Mouse (Mus musculus) hindbrain, embryonic 13.5 days (tissue): ENCODE data around the gene Klhl26. TPM values are rescaled to one million over a fixed set of nuclear protein-coding genes. Genes with fewer than 3 reads are reported as not detected.
"Not testable (repeated sequence)": the region's sequence is repeated elsewhere in the genome, so short reads cannot be mapped to it uniquely, and the experiment has no call there.

ENCODE experiments used
- ATAC-seq: fragments of 200-750 bp; cut with Nextera tagmentation; 2 replicates; pipeline ENCODE4 v1.8.0; 2017; ENCODE audit warnings: moderate TSS enrichment; ENCODE audit not compliant: low FRiP score
- H3K27ac ChIP-seq: fragments of 300-500 bp; sonication (generic); 2 replicates; pipeline ENCODE4 v1.5.1; 2015; ENCODE audit warnings: inconsistent platforms, mild to moderate bottlenecking, moderate library complexity
- H3K27me3 ChIP-seq: fragments of 300-500 bp; sonication (generic); 2 replicates; pipeline ENCODE4 v1.6.1; 2015; ENCODE audit warnings: mild to moderate bottlenecking, inconsistent platforms
- H3K36me3 ChIP-seq: fragments of 300-500 bp; sonication (generic); 2 replicates; pipeline ENCODE4 v1.6.1; 2015; ENCODE audit warnings: mild to moderate bottlenecking, inconsistent platforms
- H3K4me1 ChIP-seq: fragments of 300-500 bp; sonication (generic); replicated peaks from 2 replicates; pipeline ENCODE4 v1.6.1; 2015; ENCODE audit warnings: inconsistent platforms
- H3K4me2 ChIP-seq: fragments of 300-500 bp; sonication (generic); 2 replicates; pipeline ENCODE4 v1.6.1; 2015; ENCODE audit warnings: inconsistent platforms, mild to moderate bottlenecking, moderate library complexity
- H3K4me3 ChIP-seq: fragments of 300-500 bp; sonication (generic); 2 replicates; pipeline ENCODE4 v1.5.1; 2015; ENCODE audit warnings: mild to moderate bottlenecking, inconsistent platforms
- H3K9ac ChIP-seq: fragments of 300-500 bp; sonication (generic); 2 replicates; pipeline ENCODE4 v1.6.1; 2015; ENCODE audit warnings: mild to moderate bottlenecking, inconsistent platforms
- H3K9me3 ChIP-seq: fragments of 300-500 bp; sonication (generic); 2 replicates; pipeline ENCODE4 v1.6.1; 2016; ENCODE audit warnings: inconsistent platforms
- WGBS: fragments of 180-500 bp; shearing (Covaris S2); methylation state at CpG from one replicate; pipeline ENCODE4 v1.1.7; 2015; 5-methylcytosine and 5-hydroxymethylcytosine counted together
- polyA plus RNA-seq: library from polyadenylated mRNA; unstranded; fragments of >200 nt; fragmentation: Nextera tagmentation; extraction: Ambion mirVana; gene quantifications from 2 replicates; pipeline ENCODE4 v1.2.1, GENCODE M21; 2015

Klhl26 gene
- 24.3 and 25.8 TPM in 2 replicates for polyA plus RNA-seq

DNA sequence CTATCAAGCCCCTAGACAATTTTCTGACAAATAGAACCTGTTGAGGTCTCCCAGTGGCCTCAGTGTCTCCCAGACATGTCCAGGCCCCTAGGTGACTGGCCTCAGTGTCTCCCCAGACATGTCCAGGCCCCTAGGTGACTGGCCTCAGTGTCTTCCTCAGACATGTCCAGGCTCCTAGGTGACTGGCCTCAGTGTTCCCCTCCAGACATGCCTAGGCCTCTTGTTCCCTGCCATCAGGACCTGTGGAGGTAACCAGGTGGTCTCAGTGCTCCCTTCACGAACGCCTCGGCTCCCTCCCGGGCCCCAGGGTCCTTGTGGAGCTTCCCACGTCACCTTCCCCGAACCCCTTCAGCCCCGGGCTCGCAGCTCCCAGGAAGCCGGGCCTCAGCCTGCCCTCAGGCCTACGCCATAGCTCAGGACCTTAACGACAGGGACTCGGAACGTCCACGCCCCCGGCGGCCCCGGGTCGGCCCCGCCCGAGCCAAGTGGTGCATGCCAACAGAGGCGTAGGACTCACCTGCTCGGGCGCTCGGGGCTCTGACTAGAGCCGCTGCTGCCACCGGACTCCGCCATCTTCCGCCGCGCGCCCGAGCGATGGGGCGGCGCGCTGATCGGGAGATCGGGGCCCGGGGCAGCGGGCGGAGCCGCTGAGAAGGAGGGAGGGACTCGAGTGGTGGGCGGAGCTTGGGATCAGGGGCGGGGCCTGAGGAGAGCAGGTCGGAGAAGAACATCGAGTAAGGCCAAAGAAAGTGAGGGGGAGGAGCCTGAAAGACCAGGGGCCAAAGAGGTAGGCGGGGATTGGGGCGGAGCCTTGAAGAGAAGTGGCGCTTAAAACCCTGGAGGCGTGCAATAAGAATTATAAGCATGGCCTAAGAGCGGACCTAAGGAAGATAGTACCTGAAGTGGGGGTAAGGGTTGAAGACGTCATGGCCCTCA, at the start of gene Klhl26:
TSS of gene Klhl26 (minus strand) at position 636 of the 936 bp plus-strand sequence.
- peak within 1 kb of the TSS; percentile 84 for H3K9ac ChIP-seq
- H3K9me3 ChIP-seq = no peaks in the 10 kb centered on the region
- WGBS = under 1% methylated on average over 53 of the region's 53 CpGs
- peak within 1 kb of the TSS; percentile 75 for H3K4me2 ChIP-seq
- peak within 1 kb of the TSS; percentile 64 for H3K4me3 ChIP-seq
- peaks cover 32% of the 10 kb centered on the region for H3K4me1 ChIP-seq
- no peaks in the 10 kb centered on the region for H3K36me3 ChIP-seq
- peak within 1 kb of the TSS; percentile 49 for H3K27ac ChIP-seq
- H3K27me3 ChIP-seq = peaks cover 31% of the 10 kb centered on the region
- peak; percentile 89 for ATAC-seq

DNA sequence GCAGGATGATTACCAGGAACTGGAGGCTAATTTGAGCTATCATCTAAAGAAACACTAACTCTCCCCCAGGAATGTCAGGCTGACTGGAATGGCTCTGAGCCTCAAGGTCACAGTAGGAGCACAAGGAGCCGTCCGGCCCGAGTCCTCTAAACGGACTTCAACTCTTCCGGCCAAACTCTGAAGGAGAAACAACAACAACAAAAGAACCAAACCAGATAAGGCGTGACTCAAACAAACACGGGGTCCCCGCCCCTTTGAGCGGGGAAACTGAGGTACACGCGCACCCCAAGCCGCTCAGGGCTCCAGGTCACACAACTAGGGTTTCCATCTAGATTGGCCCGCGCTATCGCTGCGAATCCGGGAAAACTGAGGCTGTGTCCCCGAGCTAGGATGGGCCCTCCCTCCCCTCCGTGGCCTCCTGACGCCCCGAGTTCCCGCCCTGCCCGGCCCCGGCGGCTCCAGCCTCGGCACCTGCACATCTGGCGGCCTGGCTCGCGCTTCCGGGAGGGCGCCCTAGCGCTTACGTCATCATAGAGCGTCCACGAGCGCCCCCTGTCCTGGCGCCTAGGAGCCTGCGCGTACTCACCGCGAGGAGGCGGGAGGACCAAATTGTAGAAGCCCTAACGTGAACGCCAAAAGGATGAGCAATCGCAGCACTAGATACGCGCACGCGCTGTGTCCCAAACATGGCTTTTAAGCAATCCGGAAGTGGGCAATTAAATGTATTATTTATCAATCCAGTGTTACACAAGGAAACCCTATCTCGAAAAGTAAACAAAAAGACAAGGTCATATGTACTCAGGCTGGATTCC, 46.0 kb upstream of the Klhl26 start:
- H3K27ac ChIP-seq = peak overlapping the region; percentile 86
- peak overlapping the region; percentile 81 for H3K4me3 ChIP-seq
- peak overlapping the region; percentile 80 for H3K4me2 ChIP-seq
- peak; percentile 88 for ATAC-seq
- H3K4me1 ChIP-seq = peaks cover 25% of the 10 kb centered on the region
- WGBS = under 1% methylated on average over 51 of the region's 51 CpGs
- peak overlapping the region; percentile 88 for H3K9ac ChIP-seq
- H3K9me3 ChIP-seq = no peaks in the 10 kb centered on the region
- H3K36me3 ChIP-seq = peaks cover 19% of the 10 kb centered on the region
- H3K27me3 ChIP-seq = no peaks in the 10 kb centered on the region

DNA sequence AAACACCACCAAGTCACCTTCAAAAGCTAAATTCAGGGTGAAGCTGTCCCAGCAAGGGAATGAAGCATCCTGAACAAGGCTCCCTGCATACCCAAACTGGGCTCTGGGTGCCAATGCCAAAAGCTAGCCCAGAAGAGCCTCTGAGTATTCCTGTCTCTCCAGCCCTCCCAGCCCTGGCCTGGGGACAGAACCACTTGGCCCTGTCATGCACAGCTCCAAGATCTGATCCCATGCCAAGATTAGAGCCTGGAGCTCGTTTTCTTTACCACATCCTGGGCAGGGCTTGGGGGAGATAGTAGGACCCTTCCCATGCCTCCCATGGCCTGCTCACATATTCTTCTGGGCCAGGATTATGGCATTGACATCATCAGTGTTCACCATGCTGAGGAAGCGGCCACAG, 42.8 kb upstream of the Klhl26 start:
- no peak overlapping the region for H3K4me2 ChIP-seq
- peaks cover 37% of the 10 kb centered on the region for H3K36me3 ChIP-seq
- H3K27ac ChIP-seq = no peak overlapping the region
- H3K4me3 ChIP-seq = no peak overlapping the region
- no peaks in the 10 kb centered on the region for H3K27me3 ChIP-seq
- no peak overlapping the region for H3K9ac ChIP-seq
- no peak for ATAC-seq
- H3K9me3 ChIP-seq = no peaks in the 10 kb centered on the region
- 81% methylated on average over 2 of the region's 2 CpGs for WGBS
- H3K4me1 ChIP-seq = peaks cover 15% of the 10 kb centered on the region

DNA sequence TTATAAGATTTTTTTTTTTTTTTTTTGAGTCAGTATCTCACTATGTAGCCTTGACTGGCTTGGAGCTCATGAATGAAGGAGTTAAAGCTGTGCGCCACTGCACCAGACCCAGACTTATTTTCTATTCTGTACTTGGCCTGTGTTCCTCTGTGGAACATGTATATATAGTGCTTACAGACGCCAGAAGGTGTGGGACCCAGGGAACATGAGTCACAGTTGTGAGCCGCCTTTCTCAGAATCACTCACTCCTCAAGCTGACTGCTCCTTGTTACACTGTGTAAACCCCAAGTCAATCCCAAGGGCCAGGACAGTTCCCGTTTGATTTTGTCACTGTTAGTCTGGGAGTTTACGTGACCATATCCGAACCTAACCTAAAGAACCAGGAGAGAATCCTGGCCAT, 42.3 kb upstream of the Klhl26 start:
- 94% methylated on average over 6 of the region's 6 CpGs for WGBS
- no peaks in the 10 kb centered on the region for H3K9me3 ChIP-seq
- peaks cover 15% of the 10 kb centered on the region for H3K4me1 ChIP-seq
- H3K9ac ChIP-seq = no peak overlapping the region
- no peak overlapping the region for H3K4me3 ChIP-seq
- H3K36me3 ChIP-seq = peaks cover 43% of the 10 kb centered on the region
- no peak overlapping the region for H3K27ac ChIP-seq
- no peaks in the 10 kb centered on the region for H3K27me3 ChIP-seq
- no peak overlapping the region for H3K4me2 ChIP-seq
- ATAC-seq = no peak

DNA sequence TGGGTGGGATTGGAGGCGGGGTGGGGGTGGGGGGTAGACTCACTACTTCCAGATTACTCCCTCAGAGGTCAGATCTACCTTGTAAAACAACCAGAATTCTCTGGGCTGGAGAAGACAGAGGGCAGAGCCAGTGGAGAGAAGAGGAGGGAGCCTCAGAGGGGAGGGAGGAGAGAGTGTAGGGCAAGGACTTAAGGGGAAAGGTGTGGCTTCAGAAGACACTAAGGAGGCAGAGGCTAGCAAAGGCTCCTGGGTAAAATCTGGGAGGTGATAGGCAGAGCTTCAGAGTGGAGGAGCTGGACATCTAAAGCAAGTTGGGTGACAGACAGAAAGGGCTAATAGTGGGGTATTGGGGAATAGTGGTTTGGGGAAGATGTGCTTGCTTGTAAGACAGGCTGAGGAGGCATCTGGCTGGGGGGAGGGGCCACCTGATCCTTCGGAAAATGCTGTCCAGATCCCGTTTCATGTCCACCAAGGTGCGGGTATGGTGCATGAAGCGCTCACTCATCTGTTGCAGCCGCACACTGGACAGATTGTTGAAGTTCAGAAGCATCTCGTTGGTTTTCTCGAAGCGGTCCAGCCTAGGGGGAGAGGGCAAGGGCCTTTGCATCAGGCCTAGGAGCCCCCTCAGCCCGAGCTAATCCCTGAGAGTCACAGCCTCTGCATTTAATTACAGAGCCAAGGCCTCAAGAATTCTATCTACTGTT, 41.3 kb upstream of the Klhl26 start:
- no peak for ATAC-seq
- Histone ChIP-seq H3K36me3 (peaks cover 50% of the 10 kb centered on the region), H3K4me1 (peaks cover 12% of the 10 kb centered on the region), H3K4me3 (no peak overlapping the region), H3K27ac (no peak overlapping the region), H3K4me2 (no peak overlapping the region), H3K9ac (no peak overlapping the region), H3K27me3 (no peaks in the 10 kb centered on the region), H3K9me3 (no peaks in the 10 kb centered on the region)
- 70% methylated on average over 10 of the region's 10 CpGs for WGBS

DNA sequence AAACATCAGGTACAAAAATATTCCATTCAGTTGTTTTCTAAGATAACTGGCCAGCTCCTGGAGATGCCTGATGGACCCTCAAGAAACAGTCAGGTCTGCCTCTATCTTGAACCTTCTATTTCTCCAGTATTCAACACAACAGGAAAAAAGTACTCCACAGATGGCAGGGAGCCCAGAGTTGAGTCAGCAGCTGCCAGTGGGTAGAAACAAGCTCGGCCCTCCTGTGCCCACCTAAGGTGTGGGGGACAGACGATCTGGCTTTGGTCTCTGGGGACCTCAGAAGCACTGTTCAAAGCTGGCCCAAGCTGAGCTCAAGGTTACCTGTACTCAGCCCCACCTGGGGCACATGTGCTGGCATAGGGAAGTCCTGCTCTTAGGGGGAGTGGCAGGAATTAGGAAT, 36.7 kb upstream of the Klhl26 start:
- no peaks in the 10 kb centered on the region for H3K27me3 ChIP-seq
- WGBS = 75% methylated on average over 2 of the region's 2 CpGs
- H3K27ac ChIP-seq = no peak overlapping the region
- peaks cover 49% of the 10 kb centered on the region for H3K36me3 ChIP-seq
- H3K9me3 ChIP-seq = no peaks in the 10 kb centered on the region
- H3K4me3 ChIP-seq = no peak overlapping the region
- H3K4me1 ChIP-seq = peaks cover 25% of the 10 kb centered on the region
- no peak overlapping the region for H3K4me2 ChIP-seq
- H3K9ac ChIP-seq = peak overlapping the region; percentile 24; the same call in 1 of the 2 replicates
- no peak for ATAC-seq

DNA sequence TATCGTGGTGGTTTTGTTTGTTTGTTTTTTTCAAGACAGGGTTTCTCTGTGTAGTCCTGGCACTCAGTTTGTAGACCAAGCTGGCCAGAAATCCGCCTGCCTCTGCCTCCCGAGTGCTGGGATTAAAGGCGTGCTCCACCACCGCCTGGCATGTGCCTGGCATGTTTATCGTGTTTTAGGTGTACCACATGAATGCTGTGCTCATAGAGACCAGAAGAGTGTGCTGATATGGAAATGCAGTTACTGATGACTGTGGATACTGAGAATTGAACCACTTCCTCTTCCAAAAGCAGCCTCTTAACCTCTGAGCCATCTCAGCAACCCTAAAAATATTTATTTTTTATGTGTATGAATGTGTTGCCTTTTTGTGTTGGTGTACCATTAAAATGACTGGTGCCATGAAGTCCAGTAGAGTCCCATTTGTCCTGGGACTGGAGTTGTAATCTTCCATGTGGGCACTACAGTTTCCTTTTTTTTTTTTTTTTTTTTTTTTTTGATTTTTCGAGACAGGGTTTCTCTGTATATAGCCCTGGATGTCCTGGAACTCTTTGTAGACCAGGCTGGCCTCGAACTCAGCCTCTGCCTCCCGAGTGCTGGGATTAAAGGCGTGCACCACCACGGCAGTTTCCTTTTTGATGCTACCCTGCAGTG, 35.6 kb upstream of the Klhl26 start:
- 97% methylated on average over 11 of the region's 11 CpGs for WGBS
- H3K4me3 ChIP-seq = no peak overlapping the region
- ATAC-seq = no peak
- peaks cover 26% of the 10 kb centered on the region for H3K4me1 ChIP-seq
- no peak overlapping the region for H3K27ac ChIP-seq
- no peaks in the 10 kb centered on the region for H3K27me3 ChIP-seq
- no peaks in the 10 kb centered on the region for H3K9me3 ChIP-seq
- no peak overlapping the region for H3K4me2 ChIP-seq
- no peak overlapping the region for H3K9ac ChIP-seq
- H3K36me3 ChIP-seq = peaks cover 47% of the 10 kb centered on the region

DNA sequence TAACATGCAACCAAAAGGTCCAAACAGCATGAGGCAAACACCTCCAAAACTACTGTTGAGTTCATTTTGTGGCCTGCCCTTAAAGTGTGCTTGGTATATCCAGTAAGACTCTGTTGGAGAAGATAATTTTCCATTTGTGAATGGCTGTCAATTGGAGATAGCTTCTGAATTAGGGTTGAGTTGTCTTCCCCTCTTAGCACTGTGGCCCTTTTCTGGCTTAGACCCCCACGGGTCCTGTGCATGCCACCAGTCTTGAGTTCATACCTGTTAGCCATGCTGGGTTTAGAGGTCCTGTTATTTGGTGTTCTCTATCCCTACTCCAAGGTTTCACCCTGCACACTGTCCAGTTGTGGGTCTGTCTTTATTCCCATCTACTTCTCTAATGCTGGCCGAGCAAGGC, 35.0 kb upstream of the Klhl26 start:
- 98% methylated on average over 2 of the region's 2 CpGs for WGBS
- Histone ChIP-seq H3K9me3 (no peaks in the 10 kb centered on the region), H3K27me3 (no peaks in the 10 kb centered on the region), H3K4me3 (no peak overlapping the region), H3K27ac (no peak overlapping the region), H3K9ac (no peak overlapping the region), H3K4me1 (peaks cover 30% of the 10 kb centered on the region), H3K36me3 (peaks cover 51% of the 10 kb centered on the region), H3K4me2 (no peak overlapping the region; the same call in 1 of the 2 replicates)
- no peak for ATAC-seq

DNA sequence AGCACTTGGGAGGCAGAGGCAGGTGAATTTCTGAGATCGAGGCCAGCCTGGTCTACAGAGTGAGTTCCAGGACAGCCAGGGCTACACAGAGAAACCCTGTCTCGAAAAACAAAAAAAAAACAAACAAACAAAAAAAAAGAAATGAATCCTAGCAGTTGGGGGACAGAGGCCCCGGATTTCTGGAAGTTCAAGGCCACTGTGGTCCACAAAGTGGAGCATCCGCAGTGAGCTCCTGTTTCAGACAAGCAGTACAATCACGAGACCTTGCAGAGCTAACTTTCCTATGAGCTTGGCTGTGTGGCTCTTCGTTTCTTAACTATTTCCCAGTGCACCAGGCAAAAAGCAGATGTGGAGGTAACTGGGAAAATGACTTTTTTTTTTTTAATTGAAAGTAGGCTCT, 34.4 kb upstream of the Klhl26 start:
- 88% methylated on average over 6 of the region's 6 CpGs for WGBS
- Histone ChIP-seq H3K27ac (peak overlapping the region; percentile 98), H3K9ac (peak overlapping the region; percentile 96), H3K36me3 (peaks cover 45% of the 10 kb centered on the region), H3K4me1 (peaks cover 31% of the 10 kb centered on the region), H3K4me2 (peak overlapping the region; percentile 96), H3K4me3 (peak overlapping the region; percentile 96)
- not testable (repeated sequence) for H3K27me3 ChIP-seq, H3K9me3 ChIP-seq, ATAC-seq

DNA sequence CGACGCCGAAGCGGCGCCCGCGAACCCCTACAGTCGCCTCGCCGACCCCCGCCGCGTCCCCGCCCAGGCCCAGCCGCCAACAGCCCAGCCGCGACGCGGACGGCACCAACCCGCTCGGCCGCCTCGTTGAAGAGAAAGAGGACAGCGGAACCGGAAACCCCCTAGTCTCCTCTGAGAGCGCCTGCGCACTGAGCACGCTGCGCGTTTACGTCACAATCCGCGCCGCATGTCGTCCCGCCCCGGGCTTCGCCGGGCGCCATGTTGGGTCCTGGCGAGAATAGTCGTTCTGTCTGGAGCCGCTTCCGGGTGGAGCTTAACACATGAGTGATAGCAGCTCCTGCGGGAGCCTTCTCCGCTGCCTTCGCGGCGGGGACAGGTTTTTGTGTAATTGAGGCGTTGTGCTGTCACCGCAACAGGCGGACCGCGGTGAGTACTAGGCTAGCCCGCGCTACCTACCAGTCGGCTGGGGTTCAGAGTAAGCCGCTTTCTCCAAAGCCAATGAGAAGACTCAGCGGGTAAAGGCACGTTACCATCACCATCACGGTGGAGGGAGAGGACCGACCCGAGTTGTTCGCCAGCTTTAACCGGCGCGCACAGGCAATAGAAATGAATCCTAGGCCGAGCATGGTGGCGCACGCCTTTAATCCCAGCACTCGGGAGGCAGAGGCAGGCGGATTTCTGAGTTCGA, 33.6 kb upstream of the Klhl26 start, which contains the start of gene Uba52:
TSS of gene Uba52 (minus strand) at position 574 of the 688 bp plus-strand sequence.
- H3K9me3 ChIP-seq = no peaks in the 10 kb centered on the region
- H3K4me3 ChIP-seq = peak within 1 kb of the TSS; percentile 96
- peaks cover 38% of the 10 kb centered on the region for H3K4me1 ChIP-seq

More for the DNA sequence above, 33.6 kb upstream of the Klhl26 start, which contains the start of gene Uba52:
- H3K27me3 ChIP-seq = no peaks in the 10 kb centered on the region
- 2% methylated on average over 74 of the region's 74 CpGs for WGBS
- peak within 1 kb of the TSS; percentile 96 for H3K9ac ChIP-seq
- H3K27ac ChIP-seq = peak within 1 kb of the TSS; percentile 98
- peak; percentile 84 for ATAC-seq
- peak within 1 kb of the TSS; percentile 96 for H3K4me2 ChIP-seq
- H3K36me3 ChIP-seq = peaks cover 43% of the 10 kb centered on the region
